Mouse (Mus musculus): ENCODE results near the gene Arhgef26.

GRCm38 (mm10) chr3:62398094-62398493, 60.0 kb downstream of the Arhgef26 start:
- TF ChIP-seq CTCF (IDR thresholded peaks at IDR 0.05; ENCODE audit: insufficient read depth, low read depth, low read length) = no peak
- TF ChIP-seq POLR2A (IDR thresholded peaks at IDR 0.05; ENCODE audit: insufficient read depth, low read depth, low read length) = no peak
